Mouse (Mus musculus) c-Kit-positive CD71-positive TER-119-positive erythroid progenitor cells, embryonic 14.5 days (primary cell): ENCODE measurements around the gene Tprkb.
"Not testable (repeated sequence)": the region's sequence is repeated elsewhere in the genome, so short reads cannot be mapped to it uniquely, and the experiment has no call there.

Experiments used
- DNase-seq: peaks from one replicate; pipeline ENCODE4 v3.0.0-alpha.2; 2013; ENCODE audit warnings: low spot score

Gene Tprkb

DNA sequence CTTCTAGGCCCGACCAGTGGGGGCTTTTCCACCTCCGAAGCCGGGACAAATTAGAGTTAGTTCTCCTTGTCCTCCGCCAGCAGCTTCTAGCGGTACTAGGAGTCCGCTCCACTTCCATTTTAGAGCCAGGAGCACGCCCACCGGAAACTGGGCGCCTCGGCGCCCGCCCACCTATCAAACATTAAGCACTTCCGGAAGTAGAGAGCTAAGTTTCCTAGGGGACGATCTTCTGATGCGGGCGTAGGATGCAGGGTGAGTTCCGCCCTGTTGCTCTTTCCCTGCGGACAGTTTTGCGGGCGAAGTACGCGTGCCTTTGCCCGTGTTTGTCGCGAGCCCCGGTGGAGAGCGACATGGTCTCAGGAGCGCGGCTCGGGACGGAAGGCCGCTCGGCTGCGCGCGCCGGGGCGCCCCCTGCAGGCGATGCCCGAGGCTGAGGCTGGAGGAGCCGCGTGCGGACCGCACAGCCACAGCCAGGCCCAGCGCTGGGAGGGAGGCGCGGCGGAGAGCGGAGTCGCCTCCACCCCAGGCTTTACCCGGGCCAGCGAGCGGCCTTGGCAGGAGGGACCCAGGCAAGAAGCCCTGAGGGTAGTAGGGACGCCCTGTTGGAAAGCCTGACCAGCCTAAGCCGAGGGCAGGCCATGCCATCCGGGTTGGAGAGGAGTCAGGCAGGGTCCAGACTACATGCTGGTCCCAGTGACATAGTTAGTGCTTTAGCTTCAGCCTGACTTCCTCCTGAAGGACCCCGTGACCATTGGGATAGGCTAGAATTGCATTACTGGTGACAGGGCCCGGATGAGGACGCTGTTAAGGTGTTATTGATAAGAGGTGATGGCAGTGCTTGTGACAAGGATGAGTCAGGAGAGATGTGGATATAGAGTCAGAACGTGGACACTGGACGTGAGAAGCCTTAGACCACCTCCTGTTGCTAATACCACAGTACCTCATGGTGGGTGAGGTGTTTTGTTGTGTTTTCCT, 4.2 kb downstream of the Tprkb start, which contains the start of gene Nat8f1:
Nat8f1 (minus strand) TSS at position 149 of the 975 bp plus-strand sequence.
- DNase-seq = peak; percentile 85

DNA sequence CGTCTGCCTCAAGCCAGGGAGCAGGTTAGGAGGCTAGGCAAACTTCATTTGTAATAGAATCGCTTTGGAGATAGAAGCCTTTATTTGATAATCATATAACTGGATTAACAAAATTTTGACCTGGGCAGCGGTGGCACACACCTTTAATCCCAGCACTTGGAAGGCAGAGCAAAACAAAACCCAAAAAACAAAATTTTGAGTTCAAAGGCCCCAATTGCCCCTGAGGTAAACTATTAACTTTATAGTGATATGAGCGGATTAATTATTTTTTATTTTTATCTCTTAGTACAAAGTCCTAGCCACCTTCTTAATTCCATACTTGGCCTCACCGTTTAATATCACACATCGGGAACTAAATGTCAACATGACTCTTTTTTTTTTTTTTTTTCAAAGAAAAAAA, 4.9 kb downstream of the Tprkb start:
- no peak for DNase-seq

DNA sequence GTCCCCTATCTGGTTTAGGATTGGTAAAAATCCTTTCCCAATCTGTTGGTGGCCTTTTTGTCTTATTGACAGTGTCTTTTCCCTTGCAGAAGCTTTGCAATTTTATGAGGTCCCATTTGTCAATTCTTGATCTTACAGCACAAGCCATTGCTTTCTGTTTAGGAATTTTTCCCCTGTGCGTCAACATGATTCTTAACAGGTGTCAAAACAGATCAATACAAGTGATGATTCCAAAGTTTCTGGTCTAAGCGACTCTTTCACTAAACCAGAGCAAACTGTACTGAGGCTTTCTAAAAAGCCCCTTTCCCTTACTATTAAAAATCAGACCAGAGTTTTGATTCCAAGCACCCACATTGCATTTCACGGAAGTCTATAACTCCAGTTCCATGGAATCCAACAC, 6.7 kb downstream of the Tprkb start:
- not testable (repeated sequence) for DNase-seq

DNA sequence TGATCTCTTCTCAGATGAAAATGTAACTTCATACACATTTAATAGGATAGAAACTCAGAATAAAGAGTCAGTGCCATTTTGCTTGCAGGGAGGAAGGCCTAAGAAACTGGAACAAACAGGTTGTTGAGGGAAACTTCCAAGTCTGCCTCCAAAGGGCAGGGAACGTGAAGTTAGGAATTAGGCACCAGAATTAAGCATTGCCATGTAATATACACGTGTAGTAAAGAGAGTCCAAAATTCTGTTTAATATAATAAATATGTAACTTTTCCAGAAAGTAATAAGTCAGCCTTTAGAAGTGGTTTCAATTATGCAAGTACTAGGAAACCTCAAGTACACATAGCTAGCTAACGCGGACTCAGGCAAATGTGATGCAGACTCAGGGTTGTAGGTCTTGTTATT, 7.7 kb downstream of the Tprkb start:
- no peak for DNase-seq

DNA sequence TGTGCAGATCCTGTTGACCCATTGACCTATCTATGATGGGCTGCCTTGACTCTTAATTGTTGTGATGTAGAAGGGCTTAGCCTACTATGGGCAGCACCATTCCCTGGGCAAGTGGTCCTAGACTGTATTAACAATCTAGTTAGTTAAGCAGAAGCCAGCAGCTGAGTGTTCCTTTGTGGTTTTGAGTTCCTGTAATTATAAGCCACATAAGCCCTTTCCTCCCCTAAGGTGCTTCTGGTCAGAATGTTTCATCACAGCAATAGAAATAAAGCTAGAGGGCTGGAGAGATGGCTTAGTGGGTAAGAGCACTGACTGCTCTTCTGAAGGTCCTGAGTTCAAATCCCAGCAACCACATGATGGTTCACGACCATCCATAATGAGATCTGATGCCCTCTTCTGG, 12.0 kb downstream of the Tprkb start:
- no peak for DNase-seq

DNA sequence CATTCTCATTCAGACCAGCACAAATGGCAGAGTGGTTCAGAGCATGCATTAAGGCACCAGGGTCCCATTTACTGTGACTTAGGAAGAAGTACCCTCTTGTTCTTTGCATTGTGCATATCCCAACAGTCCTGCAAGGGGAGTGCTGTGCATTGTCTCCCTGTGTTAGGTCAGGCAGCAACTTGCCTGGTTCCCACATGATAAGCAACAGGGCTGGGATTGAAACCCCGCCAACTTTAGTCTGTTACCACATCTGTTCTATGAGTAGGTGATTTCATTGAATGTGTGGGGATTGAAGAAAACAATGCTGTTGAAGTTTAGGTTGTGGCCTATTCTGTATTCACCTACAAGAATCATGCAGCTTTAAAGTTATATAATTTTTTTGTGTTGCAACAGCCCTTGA, 15.0 kb downstream of the Tprkb start:
- DNase-seq = no peak

DNA sequence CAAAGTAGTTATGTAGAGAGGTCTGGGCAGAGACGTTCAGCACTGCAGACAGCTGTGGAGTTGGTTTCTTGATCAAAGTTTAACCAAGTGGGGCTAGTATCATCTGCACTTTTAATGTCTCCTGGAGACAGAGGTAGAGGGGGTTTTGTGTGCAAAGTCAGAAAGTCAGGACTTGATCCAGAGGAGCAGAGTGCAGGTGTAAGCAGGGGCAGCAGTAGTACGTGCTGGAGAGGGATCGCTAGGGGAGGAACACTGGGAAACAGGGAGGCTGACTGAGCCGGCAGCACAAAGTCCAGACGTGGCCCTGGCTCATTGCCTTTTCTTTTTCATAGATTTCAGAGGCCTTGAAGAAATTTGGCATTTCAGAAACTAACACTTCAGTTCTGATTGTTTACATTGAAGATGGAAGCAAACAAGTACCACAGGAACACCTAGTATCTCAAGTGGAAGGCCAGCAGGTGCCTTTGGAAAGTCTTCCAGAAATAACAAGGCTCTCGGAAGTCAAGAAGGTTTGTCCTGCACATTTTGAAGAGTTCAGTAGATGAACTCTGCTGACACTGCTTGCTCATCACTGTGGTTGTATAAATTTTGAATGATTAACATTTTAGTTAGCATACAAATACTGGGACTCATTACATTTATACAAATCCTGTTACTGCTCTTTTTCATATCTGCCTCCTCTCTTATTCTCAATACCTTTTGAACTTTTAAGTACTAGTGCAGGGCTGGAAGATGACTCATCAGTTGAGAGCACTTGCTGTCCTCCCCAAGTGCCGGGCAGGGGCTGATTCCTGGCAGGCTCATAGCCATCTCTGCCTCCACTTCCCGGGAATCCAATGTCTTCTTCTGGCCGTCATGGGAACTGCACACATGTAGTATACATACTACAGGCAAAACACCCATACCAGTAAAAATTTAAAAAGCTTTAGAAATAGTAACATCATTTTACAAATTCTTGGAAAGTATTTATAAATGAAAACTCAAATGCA, 16.1 kb downstream of the Tprkb start:
- DNase-seq = no peak

DNA sequence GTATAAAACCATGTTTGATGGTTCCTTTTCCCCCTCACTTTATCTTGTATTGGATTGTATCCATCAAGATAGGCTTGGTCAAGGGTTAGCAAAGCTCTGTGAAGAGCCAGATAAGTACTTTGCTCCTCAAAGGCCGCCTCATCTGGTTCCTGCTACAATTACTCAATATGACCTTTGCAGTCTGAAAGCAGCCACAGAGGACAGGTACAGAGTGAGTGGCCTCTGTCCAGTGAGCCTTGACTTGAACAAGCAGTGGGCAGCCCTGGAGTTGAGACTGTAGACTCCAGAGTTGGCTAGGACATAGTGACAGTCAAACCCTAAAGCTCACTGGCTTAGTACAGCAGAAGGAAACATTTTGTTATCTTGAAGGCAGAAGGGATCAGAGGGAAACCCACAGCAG, 17.6 kb downstream of the Tprkb start:
- no peak for DNase-seq

DNA sequence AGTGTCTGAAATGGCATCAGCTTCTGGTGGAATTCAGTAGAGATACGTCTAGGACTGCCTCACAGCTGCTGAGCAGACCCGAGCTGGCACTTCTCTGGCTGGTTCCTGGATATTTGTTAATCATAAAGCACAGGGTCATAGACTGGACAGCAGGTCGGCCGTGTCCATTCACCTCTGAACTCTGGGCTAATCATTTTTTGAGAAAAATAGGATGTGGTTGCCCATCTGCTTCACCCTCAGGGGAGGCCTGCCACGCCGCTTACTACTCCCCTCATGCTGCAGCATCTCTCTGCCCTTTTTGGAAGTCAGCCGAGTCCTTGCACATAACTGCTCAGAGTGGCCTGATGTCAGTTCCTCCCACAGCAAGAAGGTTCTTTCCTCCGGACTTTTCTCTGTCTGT, 22.4 kb downstream of the Tprkb start:
- no peak for DNase-seq

DNA sequence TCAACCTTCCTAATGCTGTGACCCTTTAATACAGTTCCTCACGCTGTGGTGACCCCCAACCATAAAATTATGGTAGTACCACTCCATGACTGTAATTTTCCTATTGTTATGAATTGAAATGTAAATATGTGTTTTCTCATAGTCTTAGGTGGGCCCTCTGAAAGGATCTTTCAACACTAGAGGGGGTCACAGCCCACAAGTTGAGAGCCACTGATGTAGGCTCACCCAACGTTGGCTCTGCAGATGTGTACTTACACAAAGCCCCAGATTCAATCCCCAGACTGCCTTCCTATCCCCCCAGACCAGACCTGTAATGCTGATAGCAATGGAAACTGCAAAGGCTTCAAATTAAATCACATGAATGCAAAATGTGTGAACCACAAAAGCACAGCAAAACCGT, 24.0 kb downstream of the Tprkb start:
- no peak for DNase-seq

DNA sequence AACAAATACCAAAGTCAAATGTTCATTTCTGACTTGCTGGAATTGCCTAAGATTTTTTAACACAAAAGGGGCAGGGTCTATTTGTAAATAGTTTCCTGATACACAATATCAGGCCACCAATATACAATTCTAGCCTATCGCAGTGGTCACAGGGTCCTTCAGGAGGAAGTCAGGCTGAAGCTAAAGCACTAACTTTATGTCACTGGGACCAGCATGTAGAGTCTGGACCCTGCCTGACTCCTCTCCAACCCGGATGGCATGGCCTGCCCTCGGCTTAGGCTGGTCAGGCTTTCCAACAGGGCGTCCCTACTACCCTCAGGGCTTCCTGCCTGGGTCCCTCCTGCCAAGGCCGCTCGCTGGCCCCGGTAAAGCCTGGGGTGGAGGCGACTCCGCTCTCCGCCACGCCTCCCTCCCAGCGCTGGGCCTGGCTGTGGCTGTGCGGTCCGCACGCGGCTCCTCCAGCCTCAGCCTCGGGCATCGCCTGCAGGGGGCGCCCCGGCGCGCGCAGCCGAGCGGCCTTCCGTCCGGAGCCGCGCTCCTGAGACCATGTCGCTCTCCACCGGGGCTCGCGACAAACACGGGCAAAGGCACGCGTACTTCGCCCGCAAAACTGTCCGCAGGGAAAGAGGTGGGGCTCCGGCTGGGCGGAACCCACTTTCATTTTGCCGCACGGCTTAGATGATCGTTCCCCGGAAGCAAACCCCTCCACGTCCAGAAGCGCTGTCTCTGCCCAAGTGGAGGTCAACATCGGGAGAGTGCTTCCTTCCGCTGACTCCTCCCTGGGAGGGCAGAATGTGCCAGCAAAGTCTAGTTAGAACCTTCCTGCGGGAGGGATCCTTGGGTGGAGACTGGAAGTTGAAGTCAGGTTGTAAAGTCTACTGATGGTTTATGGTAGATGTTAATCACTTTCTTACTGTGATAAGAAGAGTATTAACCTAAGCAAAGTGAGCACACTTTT, 25.1 kb downstream of the Tprkb start:
- peak; percentile 66 for DNase-seq

DNA sequence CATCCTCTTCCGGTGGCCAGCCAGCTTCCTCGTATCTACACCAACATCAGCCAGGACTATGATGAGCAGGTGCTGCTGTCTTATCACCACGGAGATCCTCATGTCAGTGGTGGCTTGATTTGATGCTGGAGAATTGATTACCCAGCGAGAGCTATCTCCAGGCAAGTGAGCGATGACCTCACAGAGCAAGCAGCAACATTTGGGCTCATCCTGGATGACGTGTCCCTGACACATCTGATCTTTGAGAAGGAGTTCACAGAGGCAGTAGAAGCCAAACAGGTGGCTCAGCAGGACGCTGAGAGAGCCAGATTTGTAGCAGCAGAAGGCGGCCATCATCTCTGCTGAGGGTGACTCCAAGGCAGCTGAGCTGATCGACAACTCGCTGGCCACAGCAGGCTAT, 27.0 kb downstream of the Tprkb start:
- no peak for DNase-seq

DNA sequence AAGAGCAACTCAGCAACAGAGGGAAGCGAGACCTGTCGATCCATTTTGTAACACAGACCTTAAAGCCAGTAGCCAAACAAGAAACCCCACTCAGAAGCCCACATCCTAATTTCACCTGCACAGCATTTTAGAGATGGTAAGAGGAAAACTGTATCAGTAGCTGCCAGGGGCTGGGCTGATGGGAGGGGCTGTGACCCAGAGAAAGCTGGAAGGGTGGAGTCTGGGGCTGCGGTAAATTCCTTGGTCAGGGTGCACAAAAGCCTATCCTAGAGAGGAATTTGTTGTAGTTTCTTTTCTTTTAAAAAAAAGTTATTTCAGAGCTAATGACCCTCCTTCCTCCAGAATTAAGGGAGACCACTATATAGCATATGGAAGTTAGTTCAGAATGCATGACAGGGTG, 30.8 kb downstream of the Tprkb start:
- DNase-seq = no peak

DNA sequence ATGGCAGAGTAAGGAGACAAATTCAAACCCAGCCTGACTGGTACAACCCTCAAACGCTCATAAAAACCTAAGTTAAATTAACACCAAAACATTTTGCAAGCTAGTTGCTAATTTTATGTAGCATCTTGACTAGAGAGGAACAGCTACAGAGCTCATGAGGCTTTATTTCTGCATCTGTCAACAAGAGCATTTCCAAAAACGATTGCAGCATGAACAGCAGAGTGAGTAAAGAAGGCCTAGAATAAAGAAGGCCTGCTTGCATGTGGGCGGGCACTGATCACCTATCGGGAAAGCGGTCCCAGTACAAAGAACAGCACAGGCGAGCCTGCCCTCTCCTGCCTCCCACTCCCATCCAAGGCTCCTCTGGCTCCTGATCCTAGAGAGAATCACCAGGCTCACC, 36.9 kb downstream of the Tprkb start:
- DNase-seq = no peak

DNA sequence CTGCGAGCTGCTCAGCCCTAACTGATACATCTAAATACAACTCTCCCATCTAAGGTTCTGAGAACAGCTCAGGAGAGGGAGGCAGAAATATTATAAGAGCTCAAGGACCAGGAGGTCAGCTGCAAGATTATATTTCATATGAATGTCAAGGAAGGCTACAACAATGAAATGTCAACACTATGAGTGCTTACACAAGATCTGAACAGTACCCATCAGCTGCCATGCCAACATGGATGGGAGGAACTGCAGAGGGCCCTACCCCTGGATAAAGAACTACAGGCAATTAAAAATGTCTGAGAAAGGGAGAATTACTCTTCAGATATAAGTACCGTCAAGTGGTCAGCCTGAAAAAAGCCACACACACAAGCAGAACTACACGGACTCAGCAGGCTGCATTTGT, 45.9 kb downstream of the Tprkb start:
- DNase-seq = no peak

DNA sequence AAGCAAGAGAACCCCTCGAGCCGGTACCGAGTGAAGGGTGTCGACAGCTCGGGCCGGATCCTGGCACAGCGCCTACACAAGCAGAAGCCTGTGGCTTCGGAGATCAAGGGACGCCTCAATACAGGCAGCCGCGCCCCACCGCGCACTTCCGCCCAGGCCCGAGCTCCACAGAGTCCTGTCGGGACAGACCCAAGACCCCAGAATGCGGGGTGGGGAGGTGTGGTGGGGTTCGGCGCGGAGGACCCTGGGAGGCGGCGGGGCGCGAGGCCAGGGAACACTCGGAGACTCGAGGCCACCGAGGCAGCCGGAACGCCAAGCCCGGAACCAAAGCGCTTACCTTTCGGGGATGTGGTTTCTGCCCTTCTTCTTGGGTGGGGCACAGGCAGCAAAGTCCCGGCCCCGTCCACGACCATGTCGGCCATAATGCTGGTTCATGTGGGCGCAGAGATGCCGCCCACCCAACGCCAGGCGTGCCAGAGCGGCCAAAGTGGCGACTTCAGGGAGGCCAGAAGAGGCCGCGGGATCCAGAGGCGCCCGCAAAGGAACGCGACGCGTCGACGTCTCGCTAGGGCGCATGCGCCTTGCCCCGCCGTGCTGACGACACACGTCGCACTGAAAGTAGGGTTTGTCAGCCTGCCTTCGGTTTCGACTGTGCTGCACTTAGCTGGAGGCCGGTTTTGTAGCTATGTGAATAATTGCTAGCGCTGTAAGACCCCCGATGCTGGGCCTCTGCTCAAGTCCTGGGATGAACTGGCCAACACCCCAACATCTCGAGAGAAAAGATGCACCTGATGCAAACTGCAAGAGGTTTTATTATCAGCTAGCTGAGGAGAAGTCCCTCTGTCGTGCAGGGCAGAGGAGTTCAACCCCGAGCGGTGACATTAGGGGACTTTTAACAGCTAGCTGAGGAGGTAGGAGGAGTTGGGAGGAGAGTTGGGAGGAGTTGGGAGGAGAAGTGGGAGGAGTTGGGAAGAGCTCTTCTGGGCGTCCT, 49.7 kb downstream of the Tprkb start, which contains the start of gene Dusp11:
Dusp11 (minus strand) TSS at position 567 of the 991 bp plus-strand sequence.
- peak; percentile 87 for DNase-seq

DNA sequence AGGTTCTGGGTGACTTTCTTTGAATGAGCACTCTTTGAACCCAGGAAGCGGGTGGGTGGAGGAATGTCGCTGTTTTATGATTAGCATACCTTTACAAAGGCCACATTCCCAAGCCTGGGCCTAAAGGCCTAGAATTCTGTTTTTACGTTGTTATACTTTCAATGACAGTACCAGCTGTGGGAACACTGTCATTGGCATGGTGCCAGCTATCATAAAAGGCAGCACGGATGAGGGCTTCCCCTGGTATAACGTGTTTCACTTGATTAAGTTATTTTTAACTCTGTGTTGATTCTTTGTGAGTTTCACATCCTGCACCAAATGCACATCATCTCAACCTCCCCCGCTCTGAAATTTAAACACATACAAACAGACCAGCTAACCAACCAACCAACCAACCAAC, 54.4 kb downstream of the Tprkb start:
- not testable (repeated sequence) for DNase-seq

DNA sequence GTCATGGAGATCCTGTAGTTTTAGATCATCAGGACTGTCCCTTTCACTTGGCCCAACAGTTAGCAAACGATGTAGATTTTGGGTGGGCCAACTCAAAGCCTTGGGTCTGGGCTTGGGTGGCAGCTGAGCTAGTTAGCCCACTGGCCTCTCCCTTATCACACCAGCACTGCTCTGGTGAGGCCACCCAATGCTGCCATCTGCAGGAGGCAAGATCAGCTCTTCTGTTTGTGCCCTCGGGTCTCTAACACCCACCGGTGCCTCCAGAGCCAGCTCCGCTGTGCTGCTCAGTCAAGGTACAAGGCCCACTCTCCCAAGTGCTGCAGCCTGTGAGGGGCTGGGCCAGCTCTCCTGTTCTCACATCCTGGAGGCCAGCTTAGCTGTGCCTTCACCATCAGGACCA, 55.0 kb downstream of the Tprkb start:
- no peak for DNase-seq

DNA sequence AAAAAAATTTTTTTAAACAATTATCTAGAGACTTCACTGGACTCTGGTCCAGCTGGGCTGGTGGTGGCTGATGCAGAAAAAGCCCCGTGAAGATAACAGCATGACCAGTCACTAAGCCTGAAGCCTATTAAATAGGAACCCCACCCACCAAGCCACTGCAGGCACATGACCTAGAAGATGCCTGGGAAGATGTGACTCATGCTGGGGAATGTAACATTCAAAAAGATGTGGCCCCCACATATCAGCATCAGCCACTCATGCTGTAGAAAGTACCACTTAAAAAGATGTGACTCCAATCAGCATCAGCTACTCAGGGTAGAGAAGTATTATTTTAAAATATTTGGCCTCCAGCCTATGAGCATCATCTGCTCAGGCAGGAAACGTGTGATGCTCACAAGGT, 58.2 kb downstream of the Tprkb start:
- DNase-seq = peak; percentile 22

DNA sequence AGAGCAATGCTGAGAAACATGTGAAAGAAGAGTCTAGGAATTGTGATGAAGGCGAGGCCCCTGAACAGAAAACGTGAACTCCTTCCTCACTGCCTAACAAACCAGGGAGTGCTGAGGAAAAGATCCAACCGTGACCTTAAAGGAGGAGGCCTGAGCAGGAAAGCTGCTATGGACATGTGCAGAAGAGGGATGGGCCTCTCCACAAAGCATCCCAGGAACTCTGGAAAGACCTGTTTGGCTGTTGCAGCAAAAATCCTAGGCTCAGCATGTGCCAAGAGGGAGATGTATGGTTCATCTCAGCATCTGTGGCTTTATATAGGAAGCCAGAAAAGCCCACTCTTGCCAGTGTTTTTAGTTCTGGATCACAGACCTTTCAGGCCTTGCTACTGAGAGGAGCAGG, 61.0 kb downstream of the Tprkb start:
- DNase-seq = no peak
